Comparison of ENCODE assay signal across 20 mouse cellular contexts in genomic region chr7:35189699-35190098, GRCm38 (mm10). TPM values are rescaled to one million over a fixed set of nuclear protein-coding genes. Genes with fewer than 3 reads are reported as not detected.
"Had no signal": no experiment of that assay in that cellular context is flagged by ENCODE, and none has a peak within 500 bp of the region (broad histone marks: within the 10 kb centered on the region; RNA-seq: fewer than 3 reads in every experiment).

No protein-coding gene starts in this region.

- H3K4me3 ChIP-seq: midbrain, embryonic 10.5 days; midbrain, embryonic 12.5 days; myocyte; neural tube, embryonic 13.5 days; neural tube, embryonic 15.5 days had no signal

- H3K36me3 ChIP-seq: midbrain, embryonic 10.5 days; midbrain, embryonic 12.5 days; neural tube, embryonic 13.5 days; neural tube, embryonic 15.5 days had no signal

- H3K27ac ChIP-seq: midbrain, embryonic 10.5 days; midbrain, embryonic 12.5 days; neural tube, embryonic 13.5 days; neural tube, embryonic 15.5 days had no signal

- DNase-seq: lung, adult 18-20 months; lung, embryonic 14.5 days; lung, postnatal 10 days; lung, postnatal 4 days; midbrain, embryonic 14.5 days; retina, postnatal 1 day; right cerebral cortex, adult 18-20 months; right cerebral cortex, postnatal 25 days; right cerebral cortex, postnatal 4 days; spleen, adult 18-20 months; thymus, adult 18-20 months; thymus, postnatal 14 days; thymus, postnatal 36 days had no signal

RNA-seq across cellular contexts. Expression of gene Slc7a10, which starts 3.5 kb away (rescaled TPM):
- total RNA-seq: megakaryocyte, adult 5-6 weeks; megakaryocyte-erythroid progenitor cell, adult 5-6 weeks had no signal
- polyA plus RNA-seq: myocyte had no signal

RNA-seq across cellular contexts. Expression of gene Lrp3, which starts 25.6 kb away (rescaled TPM):
- total RNA-seq: megakaryocyte, adult 5-6 weeks; megakaryocyte-erythroid progenitor cell, adult 5-6 weeks had no signal
- polyA plus RNA-seq: myocyte had no signal
